Mouse (Mus musculus) midbrain, embryonic 14.5 days (tissue): ENCODE results near the gene Creg2. TPM values are rescaled to one million over a fixed set of nuclear protein-coding genes. Genes with fewer than 3 reads are reported as not detected.

ENCODE experiments used
- ATAC-seq: fragments of 200-750 bp; cut with Nextera tagmentation; 2 replicates; pipeline ENCODE4 v1.8.0; 2017; ENCODE audit warnings: moderate number of reproducible peaks, moderate library complexity; ENCODE audit not compliant: low FRiP score, low TSS enrichment
- DNase-seq: peaks from one replicate; pipeline ENCODE4 v3.0.0-alpha.2; 2015
- H3K27ac ChIP-seq: fragments of 300-500 bp; sonication (generic); replicated peaks from 2 replicates; pipeline ENCODE4 v1.5.1; 2014; ENCODE audit warnings: mild to moderate bottlenecking, low read depth, low read length, moderate library complexity
- H3K27me3 ChIP-seq: fragments of 300-500 bp; sonication (generic); 2 replicates; pipeline ENCODE4 v1.6.1; 2014; ENCODE audit warnings: low read length, control low read depth, mixed read lengths; ENCODE audit not compliant: control insufficient read depth, insufficient read depth
- H3K36me3 ChIP-seq: fragments of 300-500 bp; sonication (generic); 2 replicates; pipeline ENCODE4 v1.6.1; 2014; ENCODE audit warnings: low read length, control low read depth; ENCODE audit not compliant: control insufficient read depth, insufficient read depth
- H3K4me1 ChIP-seq: fragments of 300-500 bp; sonication (generic); 2 replicates; pipeline ENCODE4 v1.6.1; 2014; ENCODE audit warnings: mild to moderate bottlenecking, antibody characterized with exemption, low read length, control low read depth; ENCODE audit not compliant: control insufficient read depth, insufficient read depth
- H3K4me2 ChIP-seq: fragments of 300-500 bp; sonication (generic); 2 replicates; pipeline ENCODE4 v1.6.1; 2014; ENCODE audit warnings: mild to moderate bottlenecking, low read length, moderate library complexity
- H3K4me3 ChIP-seq: fragments of 300-500 bp; sonication (generic); replicated peaks from 2 replicates; pipeline ENCODE4 v1.5.1; 2014; ENCODE audit warnings: low read depth, low read length
- H3K9ac ChIP-seq: fragments of 300-500 bp; sonication (generic); replicated peaks from 2 replicates; pipeline ENCODE4 v1.6.1; 2014; ENCODE audit warnings: mild to moderate bottlenecking, low read length, moderate library complexity
- H3K9me3 ChIP-seq: fragments of 300-500 bp; sonication (generic); 2 replicates; pipeline ENCODE4 v1.6.1; 2016; ENCODE audit warnings: low read length, control low read depth, mixed read lengths; ENCODE audit not compliant: control insufficient read depth
- WGBS: fragments of 180-500 bp; shearing (Covaris S2); extraction: QIAGEN DNeasy Blood & Tissue Kit; methylation state at CpG from one replicate; pipeline ENCODE4 v1.1.7; 2014; 5-methylcytosine and 5-hydroxymethylcytosine counted together
- polyA plus RNA-seq: library from polyadenylated mRNA; unstranded; fragments of >200 nt; fragmentation: Nextera tagmentation; extraction: Ambion mirVana; gene quantifications from 2 replicates; pipeline ENCODE4 v1.2.1, GENCODE M21; 2014

The Creg2 gene
- polyA plus RNA-seq, 1 experiment from 2014 or later, result 4.2 TPM

DNA sequence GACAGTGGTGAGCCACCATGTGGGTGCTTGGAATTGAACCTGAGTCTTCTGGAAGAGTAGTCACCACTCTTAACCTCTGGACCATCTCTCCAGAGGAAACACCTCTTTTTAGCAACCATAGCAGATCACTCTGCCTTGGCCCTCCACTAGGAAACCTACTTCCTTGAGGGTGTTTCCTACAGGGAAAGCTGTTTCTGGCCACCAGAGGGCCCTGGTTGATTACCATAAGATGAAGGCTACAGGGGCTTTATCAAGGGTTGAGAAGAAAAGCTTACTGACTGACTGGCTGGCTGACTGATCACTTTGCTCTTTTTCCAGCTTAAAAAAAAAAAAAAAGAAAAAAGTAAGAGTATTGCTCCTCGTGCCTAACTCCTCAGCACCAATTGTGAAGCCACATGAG lies 34.6 kb upstream of the Creg2 start:
- Histone ChIP-seq H3K36me3 (no peaks in the 10 kb centered on the region), H3K4me2 (no peak overlapping the region), H3K9ac (no peak overlapping the region), H3K4me1 (peaks cover 3% of the 10 kb centered on the region; the same call in 1 of the 2 replicates), H3K27ac (no peak overlapping the region), H3K9me3 (no peaks in the 10 kb centered on the region), H3K27me3 (no peaks in the 10 kb centered on the region), H3K4me3 (no peak overlapping the region)
- no peak for ATAC-seq
- peak; percentile 88 for DNase-seq
- WGBS, result 0% methylated on average over 1 of the region's 1 CpGs

DNA sequence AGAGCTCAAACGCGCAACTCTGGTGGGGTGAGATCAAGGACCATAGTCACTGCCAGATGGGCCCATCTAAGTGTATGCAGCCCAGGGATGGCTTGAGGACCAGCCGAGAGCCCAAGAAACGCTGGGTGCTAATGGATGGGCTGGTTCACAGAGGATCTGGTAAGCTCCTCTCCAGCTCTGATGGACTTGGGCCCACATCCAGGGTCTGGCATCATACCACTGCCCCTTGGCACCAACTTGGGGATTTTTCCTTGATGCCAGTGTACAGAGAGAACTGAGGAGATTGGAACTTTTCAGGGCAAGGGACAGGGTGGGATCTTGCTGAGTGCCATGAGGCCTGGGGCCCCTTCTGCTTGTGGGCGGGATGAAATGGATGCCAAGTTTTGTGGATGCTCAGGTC lies 30.4 kb upstream of the Creg2 start:
- Histone ChIP-seq H3K27me3 (no peaks in the 10 kb centered on the region), H3K36me3 (no peaks in the 10 kb centered on the region), H3K4me3 (no peak overlapping the region), H3K9me3 (no peaks in the 10 kb centered on the region), H3K9ac (no peak overlapping the region), H3K4me1 (peaks cover 3% of the 10 kb centered on the region; the same call in 1 of the 2 replicates), H3K27ac (no peak overlapping the region), H3K4me2 (no peak overlapping the region)
- DNase-seq (no peak), ATAC-seq (no peak)
- 89% methylated on average over 5 of the region's 5 CpGs for WGBS

DNA sequence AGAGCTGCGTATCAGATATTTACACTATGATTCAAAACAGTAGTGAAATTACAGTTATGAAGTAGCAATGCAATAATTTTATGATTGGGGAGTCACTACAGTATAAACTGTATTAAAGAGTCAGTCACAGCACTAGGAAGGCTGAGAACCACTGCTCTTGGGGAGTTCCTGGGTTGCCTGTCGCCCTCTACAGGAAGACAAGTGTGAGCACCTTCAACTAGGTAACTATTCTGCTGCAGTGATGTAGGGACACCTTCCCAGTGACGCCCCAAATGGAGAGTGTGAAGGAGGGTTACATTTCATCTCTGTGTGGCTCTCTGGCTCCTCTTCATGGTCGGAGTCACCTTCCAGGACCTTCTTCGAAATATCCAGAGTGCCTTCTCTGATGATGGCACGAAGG lies 29.3 kb upstream of the Creg2 start:
- H3K27me3 ChIP-seq, result no peaks in the 10 kb centered on the region
- WGBS, result 70% methylated on average over 6 of the region's 6 CpGs
- H3K4me1 ChIP-seq, result no peaks in the 10 kb centered on the region
- H3K27ac ChIP-seq, result no peak overlapping the region
- no peaks in the 10 kb centered on the region for H3K9me3 ChIP-seq
- H3K9ac ChIP-seq, result no peak overlapping the region
- DNase-seq, result no peak
- no peak overlapping the region for H3K4me3 ChIP-seq
- ATAC-seq, result no peak
- no peak overlapping the region for H3K4me2 ChIP-seq
- no peaks in the 10 kb centered on the region for H3K36me3 ChIP-seq

DNA sequence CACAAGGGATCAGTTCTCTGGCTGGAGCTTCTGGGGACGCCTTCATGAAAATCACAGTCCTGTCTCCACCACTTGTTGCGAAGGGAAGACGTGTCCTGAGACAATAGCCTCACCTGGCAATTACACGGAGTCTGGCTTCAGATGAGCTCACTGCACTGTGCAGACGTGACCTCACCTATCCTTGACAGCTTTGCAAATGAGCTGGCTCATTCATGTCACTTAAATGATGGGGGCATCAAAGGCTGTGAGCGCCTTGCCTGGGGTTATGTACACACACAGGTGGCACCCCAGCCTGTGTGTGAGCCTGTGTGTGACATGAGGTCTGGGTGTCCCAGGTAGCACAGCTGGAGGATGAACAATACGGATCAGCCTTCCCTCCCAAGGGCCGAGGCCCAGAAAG lies 27.6 kb upstream of the Creg2 start:
- Histone ChIP-seq H3K4me1 (no peaks in the 10 kb centered on the region), H3K4me2 (no peak overlapping the region), H3K36me3 (no peaks in the 10 kb centered on the region), H3K27ac (no peak overlapping the region), H3K27me3 (no peaks in the 10 kb centered on the region), H3K9me3 (no peaks in the 10 kb centered on the region), H3K4me3 (no peak overlapping the region), H3K9ac (no peak overlapping the region)
- ATAC-seq (no peak), DNase-seq (no peak)
- WGBS, result 76% methylated on average over 8 of the region's 8 CpGs

DNA sequence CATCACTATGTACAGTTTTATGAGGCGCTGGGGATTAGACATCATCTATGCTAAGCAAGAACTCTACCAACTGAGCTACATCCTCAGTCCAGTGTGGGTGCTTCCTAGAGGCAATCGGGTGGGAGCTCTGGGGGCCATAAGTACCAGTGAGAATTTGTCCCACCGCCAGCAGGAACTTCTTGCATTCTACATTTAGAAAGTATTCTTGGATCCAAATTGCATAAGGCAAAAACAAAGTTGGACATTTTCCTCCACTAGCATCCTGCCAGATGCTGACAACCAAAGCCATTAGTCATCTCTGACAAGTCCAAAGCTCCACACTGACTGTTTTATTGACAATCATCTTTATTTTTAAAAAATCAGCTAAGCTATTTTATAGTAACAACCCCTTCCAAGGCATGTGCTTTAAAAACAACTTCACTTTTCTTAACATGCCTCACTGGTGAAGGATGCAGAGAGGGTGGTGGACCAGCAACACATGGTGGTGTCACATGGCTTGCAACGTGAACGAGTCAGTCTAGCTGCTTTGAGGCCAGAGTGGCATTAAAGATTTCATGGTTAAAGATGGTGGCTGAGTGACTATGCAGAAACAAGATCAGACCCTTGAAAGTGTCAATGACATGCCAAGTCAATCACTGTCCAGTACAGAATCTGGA lies 25.1 kb upstream of the Creg2 start:
- Histone ChIP-seq H3K4me1 (no peaks in the 10 kb centered on the region), H3K27me3 (no peaks in the 10 kb centered on the region), H3K9ac (no peak overlapping the region), H3K36me3 (no peaks in the 10 kb centered on the region), H3K27ac (no peak overlapping the region), H3K4me2 (no peak overlapping the region), H3K9me3 (no peaks in the 10 kb centered on the region), H3K4me3 (no peak overlapping the region)
- DNase-seq (no peak), ATAC-seq (no peak)
- 94% methylated on average over 5 of the region's 5 CpGs for WGBS

- Histone ChIP-seq H3K4me1 (no peaks in the 10 kb centered on the region), H3K9me3 (no peaks in the 10 kb centered on the region), H3K27ac (no peak overlapping the region), H3K9ac (no peak overlapping the region), H3K4me2 (no peak overlapping the region), H3K4me3 (no peak overlapping the region), H3K27me3 (no peaks in the 10 kb centered on the region), H3K36me3 (no peaks in the 10 kb centered on the region)
- no peak for ATAC-seq
- DNase-seq, result no peak
- WGBS, result 72% methylated on average over 9 of the region's 9 CpGs
These were observed 21.3 kb upstream of the Creg2 start for GRCm38 (mm10) chr1:39672362-39673105.

DNA sequence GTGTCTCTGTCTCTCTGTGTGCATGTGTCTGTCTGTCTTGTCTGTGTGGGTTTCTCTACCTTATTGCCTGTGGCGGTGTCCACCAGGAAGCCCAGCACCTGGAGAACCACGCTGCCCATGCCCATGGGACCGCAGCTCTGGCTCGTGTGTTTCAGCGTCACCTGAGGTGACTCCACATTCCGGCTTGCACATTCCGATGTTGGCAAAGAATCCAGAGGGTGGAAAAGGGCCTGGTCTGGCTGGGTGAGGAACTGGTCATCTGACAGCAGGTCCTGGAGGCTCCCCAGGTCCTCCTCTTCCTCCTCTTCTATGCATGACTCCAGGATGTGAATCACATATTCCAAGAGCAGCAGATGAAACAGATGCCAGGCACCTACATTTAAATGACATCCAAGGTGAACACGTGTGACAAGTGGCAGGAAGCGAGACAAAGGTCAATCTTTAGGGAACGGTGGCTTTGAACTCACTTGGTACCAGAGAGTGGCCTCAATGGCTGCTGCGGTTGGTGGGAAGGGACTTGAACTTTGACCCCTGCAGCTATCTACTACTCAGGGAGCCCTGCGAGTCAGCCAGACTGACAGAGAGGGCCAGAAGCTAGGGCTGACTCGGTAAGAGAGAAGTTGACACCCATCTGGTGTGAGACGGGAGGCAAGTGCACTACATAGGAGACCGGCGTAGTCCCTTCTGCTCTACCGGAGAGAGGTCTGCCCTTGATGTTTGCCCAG lies 19.1 kb upstream of the Creg2 start:
- Histone ChIP-seq H3K4me1 (no peaks in the 10 kb centered on the region), H3K36me3 (no peaks in the 10 kb centered on the region), H3K4me3 (no peak overlapping the region), H3K9ac (no peak overlapping the region), H3K27me3 (no peaks in the 10 kb centered on the region), H3K9me3 (no peaks in the 10 kb centered on the region), H3K4me2 (no peak overlapping the region), H3K27ac (no peak overlapping the region)
- WGBS, result 93% methylated on average over 17 of the region's 17 CpGs
- DNase-seq (no peak), ATAC-seq (no peak)

DNA sequence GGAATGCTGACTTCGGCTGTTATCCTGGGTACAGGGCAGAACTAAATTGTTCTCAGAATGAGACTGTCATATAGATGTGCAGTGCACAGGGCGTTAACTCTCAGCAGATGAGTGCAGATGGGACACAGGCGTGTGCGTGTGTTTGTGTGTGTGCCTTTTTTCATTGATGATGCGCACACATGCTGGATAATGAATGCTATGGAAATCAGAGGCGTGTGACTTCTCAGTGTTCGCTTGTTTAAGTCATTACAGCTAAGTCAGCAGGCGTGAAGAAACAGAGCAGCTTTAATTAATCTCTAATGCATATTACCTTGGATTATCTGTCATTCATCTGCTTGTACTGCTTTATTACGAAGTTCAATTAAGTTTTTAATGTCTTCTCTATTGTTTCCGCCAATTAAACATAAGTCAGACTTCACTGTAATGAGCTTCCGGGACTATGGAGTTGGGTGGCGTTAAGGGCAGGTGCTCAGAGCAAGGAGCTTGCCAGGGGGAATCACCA lies 15.5 kb upstream of the Creg2 start:
- H3K36me3 ChIP-seq, result no peaks in the 10 kb centered on the region
- no peaks in the 10 kb centered on the region for H3K9me3 ChIP-seq
- no peak overlapping the region for H3K27ac ChIP-seq
- no peaks in the 10 kb centered on the region for H3K4me1 ChIP-seq
- no peak overlapping the region for H3K9ac ChIP-seq
- H3K27me3 ChIP-seq, result no peaks in the 10 kb centered on the region
- no peak overlapping the region for H3K4me2 ChIP-seq
- ATAC-seq, result no peak
- WGBS, result 76% methylated on average over 12 of the region's 12 CpGs
- no peak overlapping the region for H3K4me3 ChIP-seq
- no peak for DNase-seq
